Mouse (Mus musculus): ENCODE data around the gene Trit1.

DNA sequence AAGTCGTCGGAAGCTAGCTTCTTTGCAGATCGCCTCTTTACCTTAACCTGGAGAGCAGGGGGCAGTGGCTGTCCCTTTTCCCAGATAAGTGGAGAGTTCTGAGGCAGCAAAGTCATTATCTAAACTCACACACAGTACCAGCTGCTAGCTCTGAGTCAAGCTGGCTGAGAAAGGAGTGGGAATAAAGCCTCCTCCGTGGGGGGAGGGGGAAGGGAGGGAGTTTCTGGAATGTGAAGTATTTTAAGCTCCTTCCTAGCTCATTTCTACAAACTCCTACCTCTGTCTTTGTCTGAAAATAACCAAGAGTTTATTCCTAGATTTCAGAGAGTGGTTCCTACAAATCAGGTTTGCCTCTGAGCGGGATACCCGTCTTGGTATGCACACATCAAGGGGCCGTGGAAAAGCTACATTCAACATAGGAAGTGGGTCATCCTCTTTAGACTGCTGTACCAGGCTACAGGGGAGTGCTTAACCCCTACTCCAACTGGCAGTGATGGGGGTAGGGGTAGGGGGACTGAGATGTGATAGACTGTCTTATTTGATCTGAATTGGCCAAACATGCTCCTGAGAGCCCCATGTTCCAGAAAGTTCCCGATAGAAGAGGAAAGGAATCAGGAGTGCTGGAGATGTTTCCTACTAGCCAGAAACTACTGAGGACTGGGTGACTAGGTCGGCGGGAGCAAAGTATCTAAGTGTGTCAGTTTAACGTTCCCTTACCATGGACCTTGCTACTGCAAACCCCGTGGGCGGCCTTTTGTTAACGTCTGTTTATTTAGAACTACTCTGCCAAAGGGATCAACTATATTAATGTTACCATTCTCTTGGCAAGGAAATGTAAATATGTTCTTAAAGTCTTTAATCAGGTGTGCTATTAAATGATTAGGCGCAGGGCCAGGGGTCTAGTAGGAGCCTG, 11.1 kb upstream of the Trit1 start:
- no peak for TF ChIP-seq ZNF384 (IDR thresholded peaks at IDR 0.05; ENCODE audit: low read depth, low read length)
- no peak for TF ChIP-seq MAFK (IDR thresholded peaks at IDR 0.05; ENCODE audit: insufficient read depth, low read depth, low read length)

Measured in ES-E14 (cell line).